Mouse (Mus musculus) stomach, embryonic 14.5 days (tissue): ENCODE data around the gene Slc44a2. TPM values are rescaled to one million over a fixed set of nuclear protein-coding genes. Genes with fewer than 3 reads are reported as not detected.

Source experiments
- ATAC-seq: fragments of 200-750 bp; cut with Nextera tagmentation; 2 replicates; pipeline ENCODE4 v1.8.0; 2017; ENCODE audit warnings: low read depth, moderate TSS enrichment; ENCODE audit not compliant: insufficient number of reproducible peaks, insufficient read depth, low FRiP score
- H3K27ac ChIP-seq: fragments of 300-500 bp; sonication (generic); 2 replicates; pipeline ENCODE4 v1.5.1; 2014; ENCODE audit warnings: mild to moderate bottlenecking, low read length, moderate library complexity, mixed read lengths
- H3K27me3 ChIP-seq: fragments of 300-500 bp; sonication (generic); 2 replicates; pipeline ENCODE4 v1.6.1; 2014; ENCODE audit warnings: low read length, control low read depth, mixed read lengths; ENCODE audit not compliant: control insufficient read depth, insufficient read depth
- H3K36me3 ChIP-seq: fragments of 300-500 bp; sonication (generic); 2 replicates; pipeline ENCODE4 v1.6.1; 2014; ENCODE audit warnings: mild to moderate bottlenecking, control low read depth, low read length, moderate library complexity, mixed read lengths; ENCODE audit not compliant: control insufficient read depth, insufficient read depth
- H3K4me1 ChIP-seq: fragments of 300-500 bp; sonication (generic); 2 replicates; pipeline ENCODE4 v1.6.1; 2014; ENCODE audit warnings: low read length, control low read depth, mixed read lengths; ENCODE audit not compliant: control insufficient read depth, insufficient read depth
- H3K4me2 ChIP-seq: fragments of 300-500 bp; sonication (generic); replicated peaks from 2 replicates; pipeline ENCODE4 v1.6.1; 2014; ENCODE audit warnings: low read depth, low read length, control low read depth
- H3K4me3 ChIP-seq: fragments of 300-500 bp; sonication (generic); 2 replicates; pipeline ENCODE4 v1.5.1; 2014; ENCODE audit warnings: low read depth, low read length, control low read depth
- H3K9ac ChIP-seq: fragments of 300-500 bp; sonication (generic); replicated peaks from 2 replicates; pipeline ENCODE4 v1.6.1; 2014; ENCODE audit warnings: low read depth, mild to moderate bottlenecking, control low read depth, low read length, moderate library complexity, mixed read lengths
- H3K9me3 ChIP-seq: fragments of 300-500 bp; sonication (generic); 2 replicates; pipeline ENCODE4 v1.6.1; 2016; ENCODE audit warnings: low read depth, low read length, control low read depth; ENCODE audit not compliant: control insufficient read depth
- WGBS: fragments of 180-500 bp; shearing (Covaris S2); extraction: QIAGEN DNeasy Blood & Tissue Kit; methylation state at CpG from one replicate; pipeline ENCODE4 v1.1.7; 2014; 5-methylcytosine and 5-hydroxymethylcytosine counted together
- polyA plus RNA-seq: library from polyadenylated mRNA; unstranded; fragments of >200 nt; fragmentation: Nextera tagmentation; extraction: Ambion mirVana; gene quantifications from 2 replicates; pipeline ENCODE4 v1.2.1, GENCODE M21; 2014

Slc44a2 gene
- polyA plus RNA-seq, 1 experiment from 2014 or later, result 122 TPM

DNA sequence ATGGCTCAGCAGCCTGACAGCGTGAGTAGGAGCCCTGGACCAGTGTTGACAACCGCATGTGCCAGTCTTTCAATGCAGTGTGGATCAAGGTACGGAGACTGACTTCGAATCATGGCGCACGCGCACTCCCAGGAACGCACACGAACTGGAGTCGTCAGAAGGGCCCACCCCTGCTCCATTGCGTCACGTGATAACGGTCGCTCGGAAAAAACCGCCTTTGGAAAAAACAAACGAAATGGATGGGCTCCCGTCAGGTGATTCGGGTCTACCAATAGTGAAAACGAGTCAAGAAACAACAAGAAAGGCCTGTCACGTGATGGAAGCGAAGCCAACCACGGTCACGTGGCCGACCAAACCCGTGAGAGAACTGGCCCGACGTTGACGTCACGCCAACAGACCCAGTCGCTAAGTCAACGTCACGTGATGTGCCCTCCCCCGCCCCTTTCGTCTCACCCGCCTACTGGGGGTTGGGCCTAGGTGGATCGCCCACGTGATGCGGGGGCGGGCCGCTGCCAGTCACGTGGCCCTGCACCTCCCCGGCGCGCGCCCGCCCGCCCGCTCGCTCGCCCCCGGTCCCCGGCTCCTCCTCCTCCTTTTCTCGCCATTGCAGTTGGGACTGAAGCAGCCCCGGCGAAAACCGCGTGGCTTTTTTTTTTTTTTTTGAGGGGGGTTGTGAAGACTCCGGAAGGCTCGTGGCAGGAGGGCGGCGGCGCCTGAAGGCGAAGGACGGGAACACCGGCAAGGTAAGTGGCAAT, 47.0 kb downstream of the Slc44a2 start, which contains the start of gene Ilf3:
Ilf3 (plus strand) TSS at position 515 of the 755 bp plus-strand sequence.
- WGBS, result under 1% methylated on average over 58 of the region's 66 CpGs
- peak; percentile 94 for ATAC-seq
- Histone ChIP-seq H3K4me3 (peak within 1 kb of the TSS; percentile 87), H3K9me3 (no peaks in the 10 kb centered on the region), H3K4me1 (peaks cover 19% of the 10 kb centered on the region; the same call in 1 of the 2 replicates), H3K27me3 (no peaks in the 10 kb centered on the region), H3K27ac (peak within 1 kb of the TSS; percentile 90), H3K9ac (peak within 1 kb of the TSS; percentile 87), H3K36me3 (0 out of 2 replicates have a peak, but pooled peaks cover 2% of the 10 kb centered on the region), H3K4me2 (peak within 1 kb of the TSS; percentile 88)

DNA sequence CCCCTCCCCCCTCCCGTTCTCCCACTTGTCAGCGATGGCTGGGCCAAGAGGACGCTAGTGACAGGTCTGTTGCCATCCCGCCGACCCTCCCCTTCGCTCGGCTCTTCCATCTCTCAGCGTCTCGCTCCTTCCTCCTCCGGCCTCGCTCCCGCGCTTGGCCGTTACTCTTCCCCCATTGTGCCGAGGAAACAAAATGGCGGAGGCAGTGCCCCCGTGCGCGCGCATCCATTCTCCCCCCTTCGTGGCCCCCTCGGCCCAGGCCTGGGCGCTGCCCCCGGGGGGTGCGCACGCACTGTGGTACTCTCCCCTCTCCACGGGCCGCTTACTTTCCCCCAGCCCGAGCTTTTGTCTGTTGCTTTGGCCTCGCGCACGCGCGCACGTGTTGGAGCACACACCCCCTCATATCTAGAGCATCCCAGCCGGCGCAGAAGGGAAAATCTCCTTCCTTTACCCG, 47.7 kb downstream of the Slc44a2 start:
- H3K36me3 ChIP-seq, result peaks cover 7% of the 10 kb centered on the region; the same call in 1 of the 2 replicates
- no peaks in the 10 kb centered on the region for H3K9me3 ChIP-seq
- no peaks in the 10 kb centered on the region for H3K27me3 ChIP-seq
- H3K4me2 ChIP-seq, result peak overlapping the region; percentile 88
- H3K4me1 ChIP-seq, result peaks cover 19% of the 10 kb centered on the region; the same call in 1 of the 2 replicates
- H3K4me3 ChIP-seq, result peak overlapping the region; percentile 87
- under 1% methylated on average over 35 of the region's 38 CpGs for WGBS
- H3K27ac ChIP-seq, result peak overlapping the region; percentile 90
- peak overlapping the region; percentile 87 for H3K9ac ChIP-seq
- peak; percentile 56 for ATAC-seq

DNA sequence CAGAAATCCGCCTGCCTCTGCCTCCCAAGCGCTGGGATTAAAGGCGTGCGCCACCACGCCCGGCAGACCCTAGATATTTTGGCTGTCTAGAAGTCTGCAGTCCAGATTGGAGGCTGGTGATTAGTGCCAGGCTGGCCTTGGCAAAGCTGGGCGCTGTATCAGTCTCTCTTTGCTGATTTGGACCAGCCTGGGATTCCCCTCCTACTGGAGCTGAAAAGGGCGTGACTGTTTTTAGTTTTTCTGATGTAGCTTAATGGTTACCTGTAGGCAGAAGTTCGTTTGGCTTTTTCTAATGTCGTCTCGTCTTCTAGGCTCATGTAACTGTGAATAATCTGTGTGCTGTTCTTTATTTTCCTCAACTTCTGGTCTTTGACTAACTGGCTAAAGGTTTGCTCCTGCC, 48.6 kb downstream of the Slc44a2 start:
- peak overlapping the region; percentile 88 for H3K4me2 ChIP-seq
- no peak overlapping the region for H3K27ac ChIP-seq
- no peaks in the 10 kb centered on the region for H3K9me3 ChIP-seq
- ATAC-seq, result no peak
- no peaks in the 10 kb centered on the region for H3K27me3 ChIP-seq
- H3K4me3 ChIP-seq, result peak overlapping the region; percentile 87
- peaks cover 19% of the 10 kb centered on the region; the same call in 1 of the 2 replicates for H3K4me1 ChIP-seq
- peaks cover 7% of the 10 kb centered on the region; the same call in 1 of the 2 replicates for H3K36me3 ChIP-seq
- H3K9ac ChIP-seq, result peak overlapping the region; percentile 87
- WGBS, result 54% methylated on average over 11 of the region's 11 CpGs

DNA sequence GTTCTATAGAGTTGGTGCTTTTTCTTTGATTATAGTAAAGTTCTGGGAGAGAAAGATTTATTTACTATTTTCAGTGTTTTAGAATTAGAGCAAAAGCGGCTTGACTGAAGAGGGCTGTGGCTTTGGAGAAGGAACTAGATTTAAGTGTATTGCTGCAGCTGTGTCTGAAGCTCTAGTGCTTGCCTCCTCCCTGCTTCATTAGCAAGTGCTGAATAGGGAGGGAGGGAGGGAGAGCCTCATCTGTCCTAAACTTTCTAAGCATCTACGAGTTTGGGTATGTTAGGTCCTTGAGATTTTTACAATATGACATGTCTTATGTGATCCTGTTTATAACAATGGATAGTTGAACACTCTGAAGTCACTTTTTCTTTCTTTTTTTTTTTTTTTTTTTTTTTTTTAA, 50.4 kb downstream of the Slc44a2 start:
- Histone ChIP-seq H3K4me3 (no peak overlapping the region), H3K4me1 (peaks cover 19% of the 10 kb centered on the region; the same call in 1 of the 2 replicates), H3K27me3 (no peaks in the 10 kb centered on the region), H3K36me3 (peaks cover 10% of the 10 kb centered on the region; the same call in 1 of the 2 replicates), H3K27ac (no peak overlapping the region), H3K9me3 (no peaks in the 10 kb centered on the region), H3K4me2 (no peak overlapping the region), H3K9ac (no peak overlapping the region)
- no peak for ATAC-seq
- WGBS, result 77% methylated on average over 2 of the region's 2 CpGs

DNA sequence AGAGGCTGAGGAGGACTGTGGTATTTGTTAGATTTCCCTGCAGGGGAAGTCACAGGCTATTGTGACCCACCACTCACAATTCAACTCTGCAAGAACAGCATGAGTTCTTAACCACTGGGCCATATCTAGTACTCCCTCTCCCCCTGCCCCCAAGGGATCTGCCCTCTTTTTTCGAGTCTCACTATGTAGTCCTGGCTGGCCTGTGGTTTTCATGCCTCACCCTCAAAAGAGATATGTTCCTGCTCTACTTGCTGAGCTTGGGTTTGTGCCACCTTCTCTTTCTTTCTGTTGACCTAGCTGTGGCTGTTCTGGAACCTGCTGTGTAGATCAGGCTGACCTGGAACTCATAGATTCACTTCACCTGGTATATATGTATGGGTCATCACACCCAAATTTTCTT, 52.0 kb downstream of the Slc44a2 start:
- no peak overlapping the region for H3K4me2 ChIP-seq

DNA sequence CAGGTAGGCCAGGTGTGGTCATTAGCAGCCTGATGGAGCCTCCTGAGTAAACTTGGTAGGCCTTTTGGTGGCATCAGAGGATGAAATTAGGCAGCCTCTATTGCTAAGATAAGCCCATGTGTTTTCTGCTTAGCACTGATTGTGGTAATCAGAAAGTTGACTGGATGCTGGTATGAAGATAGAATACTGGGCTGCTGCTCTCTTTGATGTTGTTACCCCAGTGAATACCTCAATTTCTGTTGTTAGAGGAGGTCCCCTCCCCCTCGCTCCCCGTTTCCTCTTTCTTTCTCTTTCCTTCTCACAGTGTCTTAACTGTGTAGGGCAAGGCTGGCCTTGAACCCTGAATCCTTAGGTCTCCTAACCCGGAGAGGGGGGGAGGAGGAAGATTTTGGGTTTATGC, 58.7 kb downstream of the Slc44a2 start:
- Histone ChIP-seq H3K4me3 (no peak overlapping the region), H3K4me2 (no peak overlapping the region), H3K9me3 (no peaks in the 10 kb centered on the region), H3K4me1 (peaks cover 7% of the 10 kb centered on the region; the same call in 1 of the 2 replicates), H3K27ac (no peak overlapping the region), H3K9ac (no peak overlapping the region), H3K27me3 (no peaks in the 10 kb centered on the region), H3K36me3 (peaks cover 18% of the 10 kb centered on the region; the same call in 1 of the 2 replicates)
- ATAC-seq, result no peak
- 73% methylated on average over 3 of the region's 3 CpGs for WGBS

More for the DNA sequence above, 52.0 kb downstream of the Slc44a2 start:
- no peak overlapping the region for H3K27ac ChIP-seq
- WGBS, result 58% methylated on average over 1 of the region's 1 CpGs
- H3K9ac ChIP-seq, result no peak overlapping the region
- H3K27me3 ChIP-seq, result no peaks in the 10 kb centered on the region
- no peak for ATAC-seq
- H3K4me1 ChIP-seq, result peaks cover 22% of the 10 kb centered on the region; the same call in 1 of the 2 replicates
- no peak overlapping the region for H3K4me3 ChIP-seq
- H3K36me3 ChIP-seq, result peaks cover 10% of the 10 kb centered on the region; the same call in 1 of the 2 replicates
- no peaks in the 10 kb centered on the region for H3K9me3 ChIP-seq

DNA sequence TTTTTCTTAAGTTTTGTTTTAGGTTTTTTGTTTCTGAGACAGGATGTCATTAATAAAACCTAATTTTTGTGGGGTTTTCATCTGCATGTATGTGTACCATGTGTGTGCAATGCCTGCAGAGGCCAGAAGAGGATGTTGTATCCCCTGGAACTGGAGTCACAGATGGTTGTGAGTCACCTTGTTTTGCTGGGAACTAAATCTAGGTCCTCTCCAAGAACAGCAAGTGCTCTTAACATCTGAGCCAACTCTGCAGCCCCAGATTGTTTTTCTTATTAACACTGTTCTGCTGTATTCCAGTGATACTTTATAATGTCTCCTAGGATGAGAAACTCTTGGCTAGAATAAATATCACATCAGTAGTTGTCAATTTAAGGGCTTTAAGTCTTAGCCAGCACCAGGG, 60.4 kb downstream of the Slc44a2 start:
- ATAC-seq, result no peak
- H3K27ac ChIP-seq, result no peak overlapping the region
- no peaks in the 10 kb centered on the region for H3K9me3 ChIP-seq
- H3K4me3 ChIP-seq, result no peak overlapping the region
- H3K36me3 ChIP-seq, result peaks cover 14% of the 10 kb centered on the region; the same call in 1 of the 2 replicates
- no peak overlapping the region for H3K4me2 ChIP-seq
- peaks cover 7% of the 10 kb centered on the region; the same call in 1 of the 2 replicates for H3K4me1 ChIP-seq
- no peaks in the 10 kb centered on the region for H3K27me3 ChIP-seq
- no peak overlapping the region for H3K9ac ChIP-seq

DNA sequence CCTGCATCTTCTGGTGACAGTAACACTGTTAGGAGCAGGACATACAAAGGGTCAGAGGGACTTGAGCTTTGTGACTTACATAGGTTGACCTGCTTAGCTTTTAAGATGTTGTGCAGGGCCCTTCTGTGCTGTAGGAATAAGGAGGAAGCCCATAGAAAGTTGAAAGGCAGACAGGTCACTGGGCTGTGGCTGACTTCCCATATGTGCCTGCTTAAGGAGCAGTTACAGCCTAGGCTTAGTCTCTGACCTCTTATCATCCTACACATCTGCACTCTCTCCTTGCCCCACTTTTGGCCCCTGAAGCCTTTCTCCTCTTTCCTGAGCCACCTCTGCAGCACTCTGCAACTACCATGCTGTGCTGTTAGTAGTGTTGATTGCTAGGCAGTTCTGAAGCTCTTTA, 63.5 kb downstream of the Slc44a2 start:
- H3K36me3 ChIP-seq, result peaks cover 24% of the 10 kb centered on the region
- H3K4me3 ChIP-seq, result no peak overlapping the region
- no peak overlapping the region for H3K4me2 ChIP-seq
- no peaks in the 10 kb centered on the region; the same call in 1 of the 2 replicates for H3K4me1 ChIP-seq
- no peak overlapping the region for H3K27ac ChIP-seq
- no peak overlapping the region for H3K9ac ChIP-seq
- H3K27me3 ChIP-seq, result no peaks in the 10 kb centered on the region
- H3K9me3 ChIP-seq, result no peaks in the 10 kb centered on the region
- no peak for ATAC-seq
